Mouse (Mus musculus): ENCODE measurements at regions not wholly inside any gene's neighbourhood (a gene's known extent, or its start where the extent isn't known, plus 50 kb on each side); places are given as distances from the start of the nearest gene placed in this dataset.

- TF ChIP-seq MAX (IDR thresholded peaks at IDR 0.05) (no peak), CEBPB (IDR thresholded peaks at IDR 0.05; ENCODE audit: low read depth) (no peak), CTCF (IDR thresholded peaks at IDR 0.05; ENCODE audit: control insufficient read depth, insufficient read depth, insufficient read length) (no peak), MYOD1 (IDR thresholded peaks at IDR 0.05; ENCODE audit: control insufficient read depth, insufficient read length, low read depth) (no peak), USF1 (IDR thresholded peaks at IDR 0.05; ENCODE audit: low read depth) (no peak), MYOG (IDR thresholded peaks at IDR 0.05; ENCODE audit: control insufficient read depth, extremely low read depth, insufficient read length) (no peak), FOSL1 (IDR thresholded peaks at IDR 0.05; ENCODE audit: insufficient read depth, low read length, poor library complexity, severe bottlenecking) (no peak)
Measured at GRCm38 (mm10) chr6:116906426-116907172, 189.9 kb upstream of the Tmem72 start.
